Mouse (Mus musculus) bone marrow macrophage, adult 2 months (primary cell): Measurements from ENCODE around the gene Nipal3.

Experiments
- CTCF ChIP-seq: IDR thresholded peaks from 2 replicates; pipeline ENCODE4 v1.5.1; 2012; ENCODE audit warnings: low read depth, mild to moderate bottlenecking, low read length, moderate library complexity
- POLR2A ChIP-seq: IDR thresholded peaks from 2 replicates; pipeline ENCODE4 v1.6.1; 2012; ENCODE audit warnings: mild to moderate bottlenecking, low read depth, low read length, borderline replicate concordance

GRCm38 (mm10) chr4:135437924-135438323 is 56.9 kb downstream of the Nipal3 start:
- TF ChIP-seq POLR2A, result no peak
- TF ChIP-seq CTCF, result no peak
